Mouse (Mus musculus): ENCODE measurements at regions not wholly inside any gene's neighbourhood (a gene's known extent, or its start where the extent isn't known, plus 50 kb on each side); places are given as distances from the start of the nearest gene placed in this dataset. TPM values are rescaled to one million over a fixed set of nuclear protein-coding genes. Genes with fewer than 3 reads are reported as not detected.

DNA sequence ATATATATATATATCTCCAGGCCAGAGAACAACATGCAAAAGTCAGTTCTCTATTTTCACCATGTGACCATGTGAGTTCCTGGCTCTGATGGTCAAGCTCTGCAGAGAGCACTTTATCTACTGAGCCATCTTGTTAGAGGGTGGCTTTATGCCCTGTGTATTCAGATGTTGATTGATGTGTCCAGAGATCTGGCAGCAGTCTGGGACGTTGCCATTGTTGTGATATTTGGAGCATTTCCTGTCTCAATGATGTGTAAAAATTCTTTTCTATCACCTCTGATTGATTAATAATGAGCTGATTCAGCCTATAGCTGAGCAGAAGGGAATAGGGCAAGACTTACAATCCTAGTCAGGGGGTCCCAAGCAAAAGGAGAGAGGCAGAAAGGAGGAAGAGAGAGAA is 91.7 kb upstream of the Tmem260 start:
- WGBS = 44% methylated on average over 1 of the region's 1 CpGs
- Histone ChIP-seq H3K4me2 (no peak overlapping the region), H3K9me3 (no peaks in the 10 kb centered on the region), H3K36me3 (no peaks in the 10 kb centered on the region), H3K9ac (replicated peaks) (no peak overlapping the region), H3K4me3 (replicated peaks) (no peak overlapping the region), H3K27me3 (0 out of 2 replicates have a peak, but pooled peaks cover 2% of the 10 kb centered on the region), H3K4me1 (replicated peaks) (peaks cover 33% of the 10 kb centered on the region), H3K27ac (no peak overlapping the region)
- ATAC-seq (ENCODE audit: insufficient number of reproducible peaks, insufficient read depth, low FRiP score, low TSS enrichment, low read depth) = no peak

DNA sequence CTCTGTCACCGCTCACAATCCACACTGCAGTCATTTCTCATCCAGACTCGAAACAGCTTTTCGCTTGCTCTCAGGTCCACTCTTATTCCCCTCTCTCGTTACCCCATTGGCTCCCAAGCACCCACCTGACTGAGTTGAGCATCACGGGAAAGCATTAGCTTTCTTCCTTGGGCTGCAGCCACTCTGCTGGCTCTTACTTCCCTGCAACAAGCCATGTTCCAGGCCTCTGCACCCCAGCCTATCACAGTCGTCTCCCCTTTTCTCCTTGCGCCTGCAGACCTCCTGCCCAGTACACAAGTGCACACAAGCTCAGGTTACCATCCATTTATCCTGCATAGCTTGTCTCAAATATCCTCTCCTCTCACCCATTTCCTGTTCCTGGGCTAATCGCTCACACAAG is 88.5 kb upstream of the Tmem260 start:
- H3K27ac ChIP-seq = peak overlapping the region; percentile 12; the same call in 1 of the 2 replicates
- peaks cover 7% of the 10 kb centered on the region; the same call in 1 of the 2 replicates for H3K27me3 ChIP-seq
- 57% methylated on average over 8 of the region's 8 CpGs for WGBS
- peak; percentile 54; the same call in 1 of the 2 replicates for ATAC-seq (ENCODE audit: insufficient number of reproducible peaks, insufficient read depth, low FRiP score, low TSS enrichment, low read depth)
- no peak overlapping the region for H3K4me3 ChIP-seq (replicated peaks)
- peaks cover 16% of the 10 kb centered on the region for H3K4me1 ChIP-seq (replicated peaks)
- no peaks in the 10 kb centered on the region for H3K36me3 ChIP-seq
- no peaks in the 10 kb centered on the region for H3K9me3 ChIP-seq
- no peak overlapping the region for H3K9ac ChIP-seq (replicated peaks)
- H3K4me2 ChIP-seq = no peak overlapping the region

GRCm38 (mm10) chr14:48358487-48359159 is 87.3 kb upstream of the Tmem260 start:
- no peak overlapping the region for H3K4me3 ChIP-seq (replicated peaks)
- H3K4me1 ChIP-seq (replicated peaks) = peaks cover 16% of the 10 kb centered on the region
- WGBS = 44% methylated on average over 12 of the region's 12 CpGs
- H3K4me2 ChIP-seq = no peak overlapping the region
- no peak for ATAC-seq (ENCODE audit: insufficient number of reproducible peaks, insufficient read depth, low FRiP score, low TSS enrichment, low read depth)
- no peak overlapping the region for H3K27ac ChIP-seq
- no peaks in the 10 kb centered on the region for H3K36me3 ChIP-seq
- no peak overlapping the region for H3K9ac ChIP-seq (replicated peaks)
- peaks cover 7% of the 10 kb centered on the region; the same call in 1 of the 2 replicates for H3K27me3 ChIP-seq
- no peaks in the 10 kb centered on the region for H3K9me3 ChIP-seq

DNA sequence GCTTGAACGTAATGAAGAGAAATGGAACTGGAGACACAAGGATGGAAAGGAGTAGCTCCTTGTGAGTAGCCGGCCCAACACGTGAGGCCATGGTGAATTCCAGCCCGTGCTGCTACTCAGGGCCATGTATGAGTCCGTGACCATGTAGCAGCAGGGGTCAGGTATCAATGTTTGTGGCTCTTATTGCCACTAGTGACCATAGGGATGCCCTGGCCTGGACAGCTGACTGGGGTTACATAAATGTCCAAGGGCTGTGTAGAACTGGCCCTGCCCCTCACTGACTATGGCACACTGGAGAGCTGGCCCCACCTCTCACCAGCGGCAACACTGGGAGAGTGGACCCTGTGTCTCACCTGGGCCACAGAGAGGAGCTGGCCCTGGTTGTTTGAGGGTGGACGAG is 84.1 kb upstream of the Tmem260 start:
- no peak for ATAC-seq (ENCODE audit: insufficient number of reproducible peaks, insufficient read depth, low FRiP score, low TSS enrichment, low read depth)

GRCm38 (mm10) chr14:48367006-48367405 is 78.9 kb upstream of the Tmem260 start:
- Histone ChIP-seq H3K9ac (replicated peaks) (no peak overlapping the region), H3K9me3 (no peaks in the 10 kb centered on the region), H3K4me1 (replicated peaks) (no peaks in the 10 kb centered on the region), H3K27me3 (0 out of 2 replicates have a peak, but pooled peaks cover 6% of the 10 kb centered on the region), H3K27ac (no peak overlapping the region), H3K4me2 (no peak overlapping the region), H3K4me3 (replicated peaks) (no peak overlapping the region), H3K36me3 (no peaks in the 10 kb centered on the region)
- ATAC-seq (ENCODE audit: insufficient number of reproducible peaks, insufficient read depth, low FRiP score, low TSS enrichment, low read depth) = no peak
- 20% methylated on average over 7 of the region's 7 CpGs for WGBS

More for the DNA sequence above, 84.1 kb upstream of the Tmem260 start:
- no peak overlapping the region for H3K27ac ChIP-seq
- no peak overlapping the region for H3K9ac ChIP-seq (replicated peaks)
- WGBS = 88% methylated on average over 7 of the region's 7 CpGs
- no peak overlapping the region for H3K4me3 ChIP-seq (replicated peaks)
- H3K27me3 ChIP-seq = peaks cover 7% of the 10 kb centered on the region; the same call in 1 of the 2 replicates
- H3K9me3 ChIP-seq = no peaks in the 10 kb centered on the region
- H3K4me1 ChIP-seq (replicated peaks) = peaks cover 8% of the 10 kb centered on the region
- no peaks in the 10 kb centered on the region for H3K36me3 ChIP-seq
- H3K4me2 ChIP-seq = no peak overlapping the region

DNA sequence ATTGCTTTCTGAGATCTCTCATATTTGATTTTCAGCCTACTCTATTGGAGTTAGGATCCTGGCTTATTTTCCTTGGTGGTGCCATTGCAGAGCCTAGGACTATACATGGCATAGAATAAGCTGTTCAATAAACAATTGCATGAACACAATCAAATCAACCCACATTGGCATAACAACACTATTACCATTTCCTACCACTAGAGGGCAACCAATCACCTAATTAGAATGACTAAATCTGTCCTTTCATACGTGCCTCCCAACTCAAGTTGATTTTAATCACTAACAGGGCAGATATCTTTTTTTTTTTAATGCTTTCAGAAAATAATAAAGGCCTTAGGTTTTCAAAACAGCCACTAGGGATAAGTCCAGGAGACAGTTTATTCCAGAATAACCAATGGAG is 75.6 kb upstream of the Tmem260 start:
- Histone ChIP-seq H3K9ac (replicated peaks) (no peak overlapping the region), H3K4me2 (no peak overlapping the region), H3K36me3 (no peaks in the 10 kb centered on the region), H3K27me3 (0 out of 2 replicates have a peak, but pooled peaks cover 6% of the 10 kb centered on the region), H3K9me3 (no peaks in the 10 kb centered on the region), H3K4me3 (replicated peaks) (no peak overlapping the region), H3K4me1 (replicated peaks) (no peaks in the 10 kb centered on the region), H3K27ac (no peak overlapping the region)
- ATAC-seq (ENCODE audit: insufficient number of reproducible peaks, insufficient read depth, low FRiP score, low TSS enrichment, low read depth) = no peak
- 2% methylated on average over 1 of the region's 1 CpGs for WGBS

- H3K4me3 ChIP-seq (replicated peaks) = no peak overlapping the region
- 63% methylated on average over 5 of the region's 5 CpGs for WGBS
- 0 out of 2 replicates have a peak, but pooled peaks cover 6% of the 10 kb centered on the region for H3K27me3 ChIP-seq
- no peak for ATAC-seq (ENCODE audit: insufficient number of reproducible peaks, insufficient read depth, low FRiP score, low TSS enrichment, low read depth)
- H3K9ac ChIP-seq (replicated peaks) = no peak overlapping the region
- H3K4me2 ChIP-seq = no peak overlapping the region
- H3K36me3 ChIP-seq = no peaks in the 10 kb centered on the region
- no peaks in the 10 kb centered on the region for H3K9me3 ChIP-seq
- no peak overlapping the region for H3K27ac ChIP-seq
- H3K4me1 ChIP-seq (replicated peaks) = no peaks in the 10 kb centered on the region
These were observed 74.2 kb upstream of the Tmem260 start for GRCm38 (mm10) chr14:48371766-48372165.

GRCm38 (mm10) chr14:48376112-48376511 is 69.8 kb upstream of the Tmem260 start:
- no peaks in the 10 kb centered on the region for H3K4me1 ChIP-seq (replicated peaks)
- no peaks in the 10 kb centered on the region for H3K9me3 ChIP-seq
- WGBS = 27% methylated on average over 5 of the region's 5 CpGs
- 0 out of 2 replicates have a peak, but pooled peaks cover 6% of the 10 kb centered on the region for H3K27me3 ChIP-seq
- no peak overlapping the region for H3K4me2 ChIP-seq
- ATAC-seq (ENCODE audit: insufficient number of reproducible peaks, insufficient read depth, low FRiP score, low TSS enrichment, low read depth) = no peak
- no peak overlapping the region for H3K4me3 ChIP-seq (replicated peaks)
- H3K27ac ChIP-seq = no peak overlapping the region
- H3K36me3 ChIP-seq = no peaks in the 10 kb centered on the region
- no peak overlapping the region for H3K9ac ChIP-seq (replicated peaks)

Small RNA genes lying in the stretch of these regions (microRNA-seq; reads per million reads assigned to microRNA genes)
- not detected for gene Gm23881
